ENCODE assay signal across 21 mouse cellular contexts in the genomic region with DNA sequence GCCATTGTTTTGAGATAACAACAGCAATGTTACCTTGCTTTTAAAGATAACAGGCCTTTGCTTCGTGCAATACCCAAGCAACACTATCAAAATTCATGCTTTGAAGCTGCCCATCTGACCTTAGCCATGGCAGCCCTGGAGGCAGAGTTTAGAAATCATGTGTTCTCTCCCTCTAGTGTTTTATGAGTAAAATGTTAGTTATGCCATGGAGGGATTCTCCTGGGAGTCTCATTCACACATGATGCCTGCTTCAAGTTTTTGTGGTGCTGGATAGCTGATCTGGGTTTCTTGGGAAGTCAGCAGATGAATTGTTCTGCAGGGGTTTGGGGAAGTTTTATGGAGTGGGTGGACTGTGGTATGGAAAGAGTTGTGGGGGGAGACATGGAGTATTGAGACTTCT.
DNase-seq lines count a peak whose midpoint lies in the region; ATAC-seq lines count a peak whose summit lies in the region.
"Had no signal": no experiment of that assay in that cellular context is flagged by ENCODE, and none has a peak within 500 bp of the region (broad histone marks: within the 10 kb centered on the region; RNA-seq: fewer than 3 reads in every experiment).

No protein-coding gene starts in this region.

- DNase-seq in midbrain, embryonic 10.5 days (ENCODE audit: low spot score): peak; percentile 9
- DNase-seq in neural tube, embryonic 10.5 days (ENCODE audit: extremely low spot score, low spot score): peak; percentile 6
- DNase-seq in 3T3-L1 (ENCODE audit: low read depth, low spot score): peak; percentile 58
- DNase-seq in NIH3T3 (ENCODE audit: low read depth): peak; percentile 66
- DNase-seq in spleen, postnatal 4 days (ENCODE audit: low spot score in 2 of 2): no peak
- no peak for DNase-seq in ovary, postnatal 14 days (ENCODE audit: low spot score)
- DNase-seq: adrenal gland, adult 2 months; adrenal gland, postnatal 10 days; adrenal gland, postnatal 25 days; cerebellum, adult 11 months; cerebellum, adult 18-20 months; cerebellum, adult 9-10 months; cerebellum, postnatal 10 days; cerebellum, postnatal 25 days; forebrain, postnatal 0 days had no signal

- H3K27ac ChIP-seq in midbrain, embryonic 10.5 days (replicated peaks): no peak overlapping the region
- no peak overlapping the region for H3K27ac ChIP-seq in midbrain, embryonic 15.5 days
- H3K27ac ChIP-seq in neural tube, embryonic 15.5 days (replicated peaks): no peak overlapping the region
- H3K27ac ChIP-seq: embryonic facial prominence, embryonic 10.5 days; forebrain, embryonic 13.5 days; forebrain, embryonic 15.5 days had no signal

- H3K9me3 ChIP-seq in midbrain, embryonic 10.5 days (replicated peaks): no peaks in the 10 kb centered on the region
- no peaks in the 10 kb centered on the region for H3K9me3 ChIP-seq in midbrain, embryonic 15.5 days
- H3K9me3 ChIP-seq in neural tube, embryonic 15.5 days (replicated peaks): no peaks in the 10 kb centered on the region
- H3K9me3 ChIP-seq: embryonic facial prominence, embryonic 10.5 days; embryonic facial prominence, embryonic 12.5 days; forebrain, embryonic 13.5 days; forebrain, embryonic 15.5 days had no signal

- peaks cover 27% of the 10 kb centered on the region for H3K4me1 ChIP-seq in midbrain, embryonic 10.5 days
- H3K4me1 ChIP-seq in midbrain, embryonic 15.5 days: no peaks in the 10 kb centered on the region
- H3K4me1 ChIP-seq in neural tube, embryonic 15.5 days: no peaks in the 10 kb centered on the region
- H3K4me1 ChIP-seq: embryonic facial prominence, embryonic 12.5 days; forebrain, embryonic 15.5 days had no signal

- H3K36me3 ChIP-seq in midbrain, embryonic 10.5 days: peaks cover 17% of the 10 kb centered on the region
- H3K36me3 ChIP-seq in midbrain, embryonic 15.5 days (replicated peaks): 0 out of 2 replicates have a peak, but pooled peaks cover 4% of the 10 kb centered on the region
- H3K36me3 ChIP-seq in neural tube, embryonic 15.5 days: peaks cover 36% of the 10 kb centered on the region

- H3K4me2 ChIP-seq in midbrain, embryonic 15.5 days: no peak overlapping the region
- no peak overlapping the region for H3K4me2 ChIP-seq in neural tube, embryonic 15.5 days
- H3K4me2 ChIP-seq: embryonic facial prominence, embryonic 12.5 days; forebrain, embryonic 13.5 days; forebrain, embryonic 15.5 days had no signal

- H3K4me3 ChIP-seq in midbrain, embryonic 10.5 days: no peak overlapping the region
- no peak overlapping the region for H3K4me3 ChIP-seq in midbrain, embryonic 15.5 days
- no peak overlapping the region for H3K4me3 ChIP-seq in neural tube, embryonic 15.5 days (replicated peaks)
- H3K4me3 ChIP-seq: embryonic facial prominence, embryonic 10.5 days; embryonic facial prominence, embryonic 12.5 days; forebrain, embryonic 13.5 days; forebrain, embryonic 15.5 days had no signal

- peaks cover 11% of the 10 kb centered on the region for H3K27me3 ChIP-seq in midbrain, embryonic 10.5 days (ENCODE audit: low read depth, poor library complexity, severe bottlenecking)
- H3K27me3 ChIP-seq in midbrain, embryonic 15.5 days (replicated peaks): no peaks in the 10 kb centered on the region
- no peaks in the 10 kb centered on the region for H3K27me3 ChIP-seq in neural tube, embryonic 15.5 days (replicated peaks)
- H3K27me3 ChIP-seq: embryonic facial prominence, embryonic 12.5 days; forebrain, embryonic 13.5 days; forebrain, embryonic 15.5 days had no signal

- 83% methylated on average over 1 of the region's 1 CpGs for WGBS in midbrain, embryonic 10.5 days
- WGBS in midbrain, embryonic 15.5 days: 70% methylated on average over 1 of the region's 1 CpGs
- 86% methylated on average over 1 of the region's 1 CpGs for WGBS in neural tube, embryonic 15.5 days

- no peak for ATAC-seq in midbrain, embryonic 15.5 days (replicated peaks)
- ATAC-seq in neural tube, embryonic 15.5 days (ENCODE audit: low FRiP score): no peak
- ATAC-seq: forebrain, embryonic 13.5 days; forebrain, postnatal 0 days had no signal

- H3K9ac ChIP-seq in midbrain, embryonic 15.5 days: no peak overlapping the region
- no peak overlapping the region for H3K9ac ChIP-seq in neural tube, embryonic 15.5 days (replicated peaks)
- H3K9ac ChIP-seq: embryonic facial prominence, embryonic 12.5 days; forebrain, embryonic 15.5 days; forebrain, postnatal 0 days had no signal

Comparison
In these comparisons a context has a peak if more than half of its experiments do, and no peak if none do; other contexts are left out.
1. DNase-seq: peak in midbrain, embryonic 10.5 days (single experiment), neural tube, embryonic 10.5 days (single experiment), 3T3-L1 (single experiment) and NIH3T3 (single experiment); none in spleen, postnatal 4 days (0 of 2) and ovary, postnatal 14 days (single experiment).